Mouse (Mus musculus): ENCODE measurements around the gene Gcnt4.

- TF ChIP-seq POLR2A (IDR thresholded peaks at IDR 0.05; ENCODE audit: borderline replicate concordance, insufficient read depth, low read length): no peak
- TF ChIP-seq CTCF (IDR thresholded peaks at IDR 0.05; ENCODE audit: borderline replicate concordance, insufficient read depth, low read depth, low read length): no peak
These were observed 3.3 kb downstream of the Gcnt4 start for GRCm38 (mm10) chr13:96927781-96928180.

All from cerebellum, adult 2 months (tissue).